Mouse (Mus musculus) embryo, embryonic 11.5 days (tissue): Measurements from ENCODE around the gene Ubqln1.
"Not testable (repeated sequence)": the region's sequence is repeated elsewhere in the genome, so short reads cannot be mapped to it uniquely, and the experiment has no call there.

Source experiments
- DNase-seq: peaks from one replicate; pipeline ENCODE4 v3.0.0-alpha.2; 2012; ENCODE audit warnings: low read depth, low spot score

Ubqln1 gene

DNA sequence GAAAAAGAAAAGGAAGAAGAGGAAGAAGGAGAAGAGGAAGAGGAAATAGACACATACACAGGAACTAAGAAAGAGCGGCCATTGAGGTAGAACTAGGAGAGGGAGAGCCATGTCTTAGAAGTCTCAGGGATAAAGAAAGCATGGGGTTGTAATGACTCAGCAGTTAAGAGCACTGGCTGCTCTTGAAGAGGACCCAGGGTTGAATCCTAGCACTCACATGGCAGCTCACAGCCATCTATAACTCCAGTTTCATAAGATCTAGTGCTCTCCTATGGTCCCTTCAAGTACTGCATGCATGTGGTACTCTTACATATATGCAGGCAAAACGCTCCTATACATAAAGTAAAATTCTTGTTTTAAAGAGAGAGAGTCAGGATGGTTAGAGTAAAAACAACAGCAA is 59.4 kb downstream of the Ubqln1 start:
- no peak for DNase-seq

GRCm38 (mm10) chr13:58150442-58150841 is 65.0 kb downstream of the Ubqln1 start:
- DNase-seq: no peak

GRCm38 (mm10) chr13:58149629-58150028 is 65.8 kb downstream of the Ubqln1 start:
- DNase-seq: no peak

GRCm38 (mm10) chr13:58149033-58149558 is 66.4 kb downstream of the Ubqln1 start:
- DNase-seq: no peak

DNA sequence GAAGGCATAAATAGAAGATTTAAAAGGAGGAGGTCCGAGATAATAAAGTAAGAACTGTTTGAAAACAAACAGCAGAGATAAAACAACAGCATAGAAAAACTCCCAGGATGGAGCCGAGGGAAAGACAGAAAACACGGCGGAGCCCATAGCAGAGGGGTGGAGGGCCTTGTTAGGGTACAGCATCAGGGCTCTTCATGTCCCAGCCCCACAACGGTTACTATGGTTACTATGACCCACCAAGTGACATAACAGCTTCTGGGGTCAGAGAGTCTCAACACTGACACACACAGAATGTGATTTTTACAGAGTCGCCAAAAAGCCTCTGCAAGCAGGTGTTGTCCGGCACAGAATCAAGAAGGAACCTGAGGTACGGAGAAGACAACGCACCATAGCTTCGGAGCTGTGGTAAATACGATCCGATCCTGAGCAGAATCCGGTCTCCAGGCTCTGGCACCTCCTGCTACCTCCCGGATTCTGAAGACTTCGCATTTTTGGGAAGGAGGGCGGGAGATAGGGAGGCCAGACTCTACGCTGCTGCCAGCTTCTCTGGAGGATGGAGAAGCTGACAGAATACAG is 67.1 kb downstream of the Ubqln1 start:
- peak; percentile 67 for DNase-seq

DNA sequence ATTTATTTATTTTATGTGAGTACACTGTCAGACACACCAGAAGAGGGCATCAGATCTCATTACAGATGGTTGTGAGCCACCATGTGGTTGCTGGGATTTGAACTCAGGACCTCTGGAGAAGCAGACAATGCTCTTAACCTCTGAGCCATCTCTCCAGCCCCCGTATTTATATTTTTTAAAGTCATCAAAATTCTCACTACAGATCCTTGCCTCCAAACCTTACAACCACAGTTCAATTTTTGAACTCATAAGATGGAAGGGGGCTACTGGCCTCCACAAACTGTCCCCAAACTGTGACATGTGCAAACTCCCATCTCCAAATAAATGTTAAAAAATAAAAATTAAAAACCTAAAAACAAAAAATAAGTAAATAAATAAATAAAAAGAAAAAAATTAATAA is 67.7 kb downstream of the Ubqln1 start:
- no peak for DNase-seq

DNA sequence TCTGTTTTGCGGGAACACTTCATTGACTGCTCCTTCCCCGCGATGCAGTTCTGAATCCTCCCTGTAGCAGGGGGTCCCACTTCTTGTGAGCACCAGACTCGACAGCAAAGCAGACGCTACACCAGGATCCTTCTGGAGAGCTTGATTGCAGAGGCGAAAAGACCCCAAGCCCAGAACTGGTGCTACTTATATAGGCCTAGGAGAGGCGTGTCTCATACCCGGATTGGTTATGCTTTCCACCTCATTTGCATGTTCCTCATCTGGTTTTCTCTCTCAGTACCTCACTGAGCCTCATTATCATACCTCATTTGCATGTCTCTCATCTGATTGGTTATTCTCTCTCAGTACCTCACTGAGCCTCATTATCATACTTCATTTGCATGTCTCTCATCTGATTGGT is 68.8 kb downstream of the Ubqln1 start:
- not testable (repeated sequence) for DNase-seq

DNA sequence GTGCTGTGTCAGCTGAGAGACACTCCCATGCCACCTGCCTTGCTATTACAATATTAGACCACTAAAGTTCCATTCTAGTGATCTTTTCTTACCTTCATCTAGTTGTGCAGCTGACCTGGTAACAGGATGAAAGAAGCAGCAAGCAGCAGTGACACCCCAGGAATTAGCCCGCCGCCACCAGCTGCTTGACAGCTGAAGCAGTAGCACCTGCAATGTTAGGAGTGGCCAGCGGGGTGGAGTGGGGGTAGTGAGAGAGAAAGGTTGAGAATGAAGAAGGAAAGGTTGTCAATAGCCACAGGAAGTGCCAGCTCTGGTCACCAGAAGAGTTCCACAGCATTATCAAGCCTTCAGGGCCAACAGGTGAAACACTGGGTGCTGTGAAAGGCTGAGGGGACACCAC is 83.8 kb downstream of the Ubqln1 start:
- no peak for DNase-seq

DNA sequence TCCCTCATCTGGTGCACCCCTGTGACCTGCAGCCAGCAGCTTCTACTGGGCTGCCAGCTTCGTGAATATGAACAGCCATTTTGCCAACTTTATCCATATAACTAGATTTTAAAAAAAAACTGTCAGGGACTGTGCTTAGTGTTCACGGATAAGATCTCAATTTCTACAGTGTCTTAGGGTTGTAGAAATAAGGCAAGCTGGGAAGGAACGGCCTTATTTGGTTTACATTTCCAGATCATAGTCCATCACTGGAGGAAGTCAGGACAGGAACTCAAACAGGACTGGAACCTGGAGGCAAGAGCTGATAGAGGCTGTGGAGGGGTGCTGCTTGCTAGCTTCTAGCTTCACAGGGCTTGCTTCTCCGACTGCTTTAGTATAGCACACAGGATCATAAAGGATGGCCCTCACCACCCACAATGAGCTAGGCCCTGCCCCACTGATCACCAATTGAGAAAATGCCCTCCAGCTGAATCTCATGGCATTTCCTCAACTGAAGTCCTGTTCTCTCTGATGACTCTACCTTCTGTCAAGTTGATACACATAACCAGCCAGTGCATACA is 85.7 kb downstream of the Ubqln1 start:
- DNase-seq: no peak

DNA sequence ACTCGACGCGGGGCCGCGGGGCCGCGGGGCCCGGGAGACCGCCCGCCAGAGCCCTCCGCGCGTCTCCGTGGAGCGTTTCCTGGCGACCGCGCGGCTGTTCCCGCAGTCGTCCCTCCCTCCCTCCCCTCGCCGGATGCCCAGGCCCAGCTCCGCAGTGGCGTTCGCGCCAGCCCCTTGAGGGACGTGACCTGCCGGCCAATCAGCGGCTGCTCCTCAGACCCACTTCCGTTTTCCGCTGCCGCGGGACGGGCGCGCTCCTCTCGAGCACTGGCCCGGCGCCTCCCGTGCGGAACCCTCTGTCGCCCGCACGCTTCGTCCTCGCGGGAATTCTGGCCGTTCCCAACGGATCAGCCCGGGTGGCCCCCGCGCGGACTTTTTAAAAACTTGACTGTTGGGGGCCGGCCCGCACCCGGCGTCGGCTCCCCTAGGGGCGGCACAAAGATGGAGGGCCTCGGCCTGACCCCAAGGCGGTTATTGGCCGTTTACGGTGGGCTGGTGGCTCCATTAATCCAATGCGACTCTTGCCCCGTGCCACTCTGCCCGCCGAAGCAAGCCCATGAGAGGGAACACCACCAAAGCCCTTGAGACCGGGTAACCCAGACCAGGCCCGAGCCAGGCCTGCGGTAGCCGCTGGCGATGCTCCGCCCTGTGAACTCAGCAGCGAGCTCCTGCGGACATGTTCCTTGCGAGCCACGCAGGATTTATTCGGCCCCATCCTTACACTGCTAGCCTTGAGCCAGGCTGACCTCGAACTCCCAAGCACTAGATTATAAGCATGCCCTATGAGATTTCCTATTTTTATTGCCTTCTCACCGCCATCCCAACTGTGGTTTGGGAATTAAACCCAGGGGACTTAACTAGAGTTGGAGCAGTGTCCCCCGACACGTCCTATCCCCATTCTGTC is 86.4 kb downstream of the Ubqln1 start:
- peak; percentile 89 for DNase-seq

GRCm38 (mm10) chr13:58128396-58128767 is 87.1 kb downstream of the Ubqln1 start, which contains the start of gene Hnrnpa0:
Hnrnpa0 (minus strand) TSS chr13:58128556.
- DNase-seq: peak; percentile 93

DNA sequence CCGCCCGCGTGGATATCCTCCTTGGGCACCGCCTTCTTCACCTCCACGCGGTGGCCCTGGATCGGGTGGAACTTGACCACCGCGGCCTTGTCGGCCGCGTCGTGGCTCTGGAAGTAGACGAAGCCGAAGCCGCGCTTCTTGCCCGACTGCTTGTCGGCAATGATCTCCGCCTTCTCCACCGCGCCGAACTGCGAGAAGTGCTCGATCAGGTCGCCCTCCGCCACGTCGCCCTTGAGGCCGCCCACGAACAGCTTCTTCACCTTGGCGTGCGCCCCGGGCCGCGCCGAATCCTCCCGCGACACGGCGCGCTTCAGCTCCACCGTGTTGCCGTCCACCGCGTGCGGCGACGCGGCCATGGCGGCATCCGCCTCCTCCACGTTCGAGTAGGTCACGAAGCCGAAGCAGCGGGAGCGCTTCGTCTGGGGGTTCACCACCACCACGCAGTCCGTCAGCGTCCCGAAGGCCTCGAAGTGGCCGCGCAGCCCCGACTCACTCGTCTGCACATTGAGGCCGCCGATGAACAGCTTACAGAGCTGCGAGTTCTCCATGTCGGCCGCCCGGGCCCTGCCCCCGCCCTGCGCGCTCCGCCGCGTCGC is 87.6 kb downstream of the Ubqln1 start:
- DNase-seq: no peak

- no peak for DNase-seq
Observed at GRCm38 (mm10) chr13:58126862-58127765, 88.3 kb downstream of the Ubqln1 start.
